Mouse (Mus musculus) brown adipose tissue, adult 24 weeks (tissue): ENCODE data around the gene App. TPM values are rescaled to one million over a fixed set of nuclear protein-coding genes. Genes with fewer than 3 reads are reported as not detected.
A peak's percentile ranks its signal among the peaks of the same experiment; 100 is the strongest.

Experiments used
- H3K27ac ChIP-seq: fragments of 200-500 bp; replicated peaks from 2 replicates; pipeline ENCODE4 v1.5.1; 2012; ENCODE audit warnings: low read depth, mild to moderate bottlenecking, low read length
- H3K4me1 ChIP-seq: fragments of 200-500 bp; 2 replicates; pipeline ENCODE4 v1.6.1; 2012; ENCODE audit warnings: low read length, mixed read lengths; ENCODE audit not compliant: control insufficient read depth, insufficient read depth, insufficient read length
- H3K4me3 ChIP-seq: fragments of 200-500 bp; 2 replicates; pipeline ENCODE4 v1.5.1; 2012; ENCODE audit warnings: low read depth, mild to moderate bottlenecking, low read length, moderate library complexity; ENCODE audit not compliant: insufficient read depth
- polyA plus RNA-seq: library from polyadenylated mRNA; stranded (reverse); fragments of >200 nt; gene quantifications from 2 replicates; pipeline ENCODE4 v1.2.4, GENCODE M21; 2012; ENCODE audit not compliant: missing spikeins, insufficient read depth, insufficient read length

App gene
- polyA plus RNA-seq, 1 experiment, result 71.4 TPM

GRCm38 (mm10) chr16:84986016-84986631 is 187.4 kb downstream of the App start:
- H3K27ac ChIP-seq, result no peak overlapping the region
- peaks cover 12% of the 10 kb centered on the region; the same call in 1 of the 2 replicates for H3K4me1 ChIP-seq
- no peak overlapping the region for H3K4me3 ChIP-seq

- Histone ChIP-seq H3K4me3 (no peak overlapping the region), H3K4me1 (peaks cover 8% of the 10 kb centered on the region; the same call in 1 of the 2 replicates), H3K27ac (no peak overlapping the region)
These were observed 188.2 kb downstream of the App start for GRCm38 (mm10) chr16:84985340-84985739.

- Histone ChIP-seq H3K27ac (no peak overlapping the region), H3K4me3 (no peak overlapping the region), H3K4me1 (peaks cover 2% of the 10 kb centered on the region; the same call in 1 of the 2 replicates)
These were observed 190.1 kb downstream of the App start for GRCm38 (mm10) chr16:84983428-84983827.

- H3K27ac ChIP-seq, result no peak overlapping the region
- peaks cover 2% of the 10 kb centered on the region; the same call in 1 of the 2 replicates for H3K4me1 ChIP-seq
- no peak overlapping the region for H3K4me3 ChIP-seq
These were observed 191.0 kb downstream of the App start for GRCm38 (mm10) chr16:84982589-84982988.

- Histone ChIP-seq H3K4me3 (no peak overlapping the region), H3K27ac (no peak overlapping the region), H3K4me1 (peaks cover 10% of the 10 kb centered on the region; the same call in 1 of the 2 replicates)
These were observed 195.0 kb downstream of the App start for GRCm38 (mm10) chr16:84978589-84978988.

- peak overlapping the region; percentile 17; the same call in 1 of the 2 replicates for H3K4me3 ChIP-seq
- H3K27ac ChIP-seq, result peak overlapping the region; percentile 96
- H3K4me1 ChIP-seq, result peaks cover 26% of the 10 kb centered on the region
These were observed 199.4 kb downstream of the App start for GRCm38 (mm10) chr16:84974176-84974518.

- H3K4me3 ChIP-seq, result peak overlapping the region; percentile 17; the same call in 1 of the 2 replicates
- H3K4me1 ChIP-seq, result peaks cover 26% of the 10 kb centered on the region
- peak overlapping the region; percentile 97 for H3K27ac ChIP-seq
These were observed 200.0 kb downstream of the App start for GRCm38 (mm10) chr16:84973446-84974175.

GRCm38 (mm10) chr16:84971535-84972330 is 201.8 kb downstream of the App start:
- peaks cover 26% of the 10 kb centered on the region for H3K4me1 ChIP-seq
- H3K27ac ChIP-seq, result peak overlapping the region; percentile 74
- H3K4me3 ChIP-seq, result 0 out of 2 replicates have a peak overlapping the region, but pooled peaks have one; percentile 0

- H3K4me3 ChIP-seq, result no peak overlapping the region
- H3K4me1 ChIP-seq, result peaks cover 20% of the 10 kb centered on the region
- no peak overlapping the region for H3K27ac ChIP-seq
These were observed 204.5 kb downstream of the App start for GRCm38 (mm10) chr16:84969026-84969425.

- H3K4me1 ChIP-seq, result peaks cover 4% of the 10 kb centered on the region; the same call in 1 of the 2 replicates
- H3K27ac ChIP-seq, result 0 out of 2 replicates have a peak overlapping the region, but pooled peaks have one; percentile 29
- H3K4me3 ChIP-seq, result no peak overlapping the region
These were observed 206.6 kb downstream of the App start for GRCm38 (mm10) chr16:84966983-84967382.

- no peak overlapping the region for H3K27ac ChIP-seq
- H3K4me3 ChIP-seq, result no peak overlapping the region
These were observed 207.5 kb downstream of the App start for GRCm38 (mm10) chr16:84966096-84966495.

GRCm38 (mm10) chr16:84963960-84964359 is 209.6 kb downstream of the App start:
- no peaks in the 10 kb centered on the region for H3K4me1 ChIP-seq
- H3K4me3 ChIP-seq, result no peak overlapping the region
- H3K27ac ChIP-seq, result no peak overlapping the region

More at GRCm38 (mm10) chr16:84966096-84966495, 207.5 kb downstream of the App start:
- H3K4me1 ChIP-seq, result no peaks in the 10 kb centered on the region

- H3K4me1 ChIP-seq, result no peaks in the 10 kb centered on the region
- H3K4me3 ChIP-seq, result no peak overlapping the region
- H3K27ac ChIP-seq, result no peak overlapping the region
These were observed 210.0 kb downstream of the App start for GRCm38 (mm10) chr16:84963527-84963926.

- Histone ChIP-seq H3K4me3 (no peak overlapping the region), H3K4me1 (0 out of 2 replicates have a peak, but pooled peaks cover 2% of the 10 kb centered on the region), H3K27ac (0 out of 2 replicates have a peak overlapping the region, but pooled peaks have one; percentile 20)
These were observed 216.3 kb downstream of the App start for GRCm38 (mm10) chr16:84957253-84957652.

GRCm38 (mm10) chr16:84956690-84957089 is 216.9 kb downstream of the App start:
- H3K27ac ChIP-seq, result 0 out of 2 replicates have a peak overlapping the region, but pooled peaks have one; percentile 20
- 0 out of 2 replicates have a peak, but pooled peaks cover 2% of the 10 kb centered on the region for H3K4me1 ChIP-seq
- no peak overlapping the region for H3K4me3 ChIP-seq
